Mouse (Mus musculus) midbrain, embryonic 11.5 days (tissue): ENCODE results near the gene Fkrp. TPM values are rescaled to one million over a fixed set of nuclear protein-coding genes. Genes with fewer than 3 reads are reported as not detected.

Source experiments
- ATAC-seq: fragments of 200-750 bp; cut with Nextera tagmentation; 2 replicates; pipeline ENCODE4 v1.8.0; 2017; ENCODE audit warnings: moderate TSS enrichment, moderate library complexity; ENCODE audit not compliant: low FRiP score
- DNase-seq: peaks from one replicate; pipeline ENCODE4 v3.0.0; 2015; ENCODE audit warnings: low spot score; ENCODE audit errors: missing footprints
- H3K27ac ChIP-seq: fragments of 300-500 bp; sonication (generic); 2 replicates; pipeline ENCODE4 v1.5.1; 2014; ENCODE audit warnings: low read depth, low read length
- H3K27me3 ChIP-seq: fragments of 300-500 bp; sonication (generic); 2 replicates; pipeline ENCODE4 v1.6.1; 2014; ENCODE audit warnings: mild to moderate bottlenecking, low read length, moderate library complexity, mixed read lengths; ENCODE audit not compliant: control insufficient read depth, insufficient read depth
- H3K36me3 ChIP-seq: fragments of 300-500 bp; sonication (generic); 2 replicates; pipeline ENCODE4 v1.6.1; 2014; ENCODE audit warnings: mild to moderate bottlenecking, low read length, moderate library complexity, mixed read lengths; ENCODE audit not compliant: control insufficient read depth, insufficient read depth
- H3K4me1 ChIP-seq: fragments of 300-500 bp; sonication (generic); 2 replicates; pipeline ENCODE4 v1.6.1; 2014; ENCODE audit warnings: low read length; ENCODE audit not compliant: control insufficient read depth, insufficient read depth
- H3K4me2 ChIP-seq: fragments of 300-500 bp; sonication (generic); 2 replicates; pipeline ENCODE4 v1.6.1; 2014; ENCODE audit warnings: mild to moderate bottlenecking, moderate library complexity
- H3K4me3 ChIP-seq: fragments of 300-500 bp; sonication (generic); 2 replicates; pipeline ENCODE4 v1.5.1; 2014; ENCODE audit warnings: low read depth, low read length
- H3K9ac ChIP-seq: fragments of 300-500 bp; sonication (generic); 2 replicates; pipeline ENCODE4 v1.6.1; 2014; ENCODE audit warnings: low read length
- H3K9me3 ChIP-seq: fragments of 300-500 bp; sonication (generic); 2 replicates; pipeline ENCODE4 v1.6.1; 2016; ENCODE audit warnings: low read length; ENCODE audit not compliant: control insufficient read depth
- WGBS: fragments of 180-500 bp; shearing (Covaris S2); extraction: QIAGEN DNeasy Blood & Tissue Kit; methylation state at CpG from one replicate; pipeline ENCODE4 v1.1.7; 2014; 5-methylcytosine and 5-hydroxymethylcytosine counted together
- polyA plus RNA-seq: library from polyadenylated mRNA; unstranded; fragments of >200 nt; fragmentation: Nextera tagmentation; extraction: Ambion mirVana; gene quantifications from 2 replicates; pipeline ENCODE4 v1.2.1, GENCODE M21; 2014

Gene Fkrp
- polyA plus RNA-seq, 1 experiment from 2014 or later = 25.9 TPM

- WGBS = 41% methylated on average over 14 of the region's 14 CpGs
- no peak for ATAC-seq
- no peak for DNase-seq
- no peak overlapping the region for H3K4me3 ChIP-seq
- peaks cover 6% of the 10 kb centered on the region; the same call in 1 of the 2 replicates for H3K36me3 ChIP-seq
- no peaks in the 10 kb centered on the region for H3K9me3 ChIP-seq
- H3K9ac ChIP-seq = peak overlapping the region; percentile 30; the same call in 1 of the 2 replicates
- peaks cover 8% of the 10 kb centered on the region for H3K4me1 ChIP-seq
- no peaks in the 10 kb centered on the region for H3K27me3 ChIP-seq
- no peak overlapping the region for H3K27ac ChIP-seq
- peak overlapping the region; percentile 27 for H3K4me2 ChIP-seq
Measured at GRCm38 (mm10) chr7:16845072-16845819, 28.7 kb upstream of the Fkrp start.

- H3K9me3 ChIP-seq = no peaks in the 10 kb centered on the region
- peaks cover 9% of the 10 kb centered on the region; the same call in 1 of the 2 replicates for H3K36me3 ChIP-seq
- H3K27ac ChIP-seq = no peak overlapping the region
- DNase-seq = no peak
- peaks cover 8% of the 10 kb centered on the region for H3K4me1 ChIP-seq
- ATAC-seq = no peak
- WGBS = 74% methylated on average over 3 of the region's 3 CpGs
- no peaks in the 10 kb centered on the region for H3K27me3 ChIP-seq
- H3K4me2 ChIP-seq = peak overlapping the region; percentile 10
- 0 out of 2 replicates have a peak overlapping the region, but pooled peaks have one; percentile 0 for H3K9ac ChIP-seq
- no peak overlapping the region for H3K4me3 ChIP-seq
Measured at GRCm38 (mm10) chr7:16844696-16845071, 28.2 kb upstream of the Fkrp start.

- Histone ChIP-seq H3K9me3 (no peaks in the 10 kb centered on the region), H3K4me2 (peak overlapping the region; percentile 60), H3K4me1 (peaks cover 8% of the 10 kb centered on the region), H3K27ac (no peak overlapping the region), H3K9ac (peak overlapping the region; percentile 61), H3K27me3 (no peaks in the 10 kb centered on the region), H3K4me3 (peak overlapping the region; percentile 47), H3K36me3 (peaks cover 10% of the 10 kb centered on the region; the same call in 1 of the 2 replicates)
- ATAC-seq (peak; percentile 23; the same call in 1 of the 2 replicates), DNase-seq (peak; percentile 90)
- 2% methylated on average over 33 of the region's 33 CpGs for WGBS
Measured at GRCm38 (mm10) chr7:16843441-16844171, 27.1 kb upstream of the Fkrp start.

- peak within 1 kb of the TSS; percentile 61 for H3K9ac ChIP-seq
- peak within 1 kb of the TSS; percentile 60 for H3K4me2 ChIP-seq
- peaks cover 8% of the 10 kb centered on the region for H3K4me1 ChIP-seq
- no peaks in the 10 kb centered on the region for H3K9me3 ChIP-seq
- peaks cover 18% of the 10 kb centered on the region; the same call in 1 of the 2 replicates for H3K36me3 ChIP-seq
- peak within 1 kb of the TSS; percentile 22 for H3K27ac ChIP-seq
- peak; percentile 93 for ATAC-seq
- DNase-seq = peak; percentile 99
- no peaks in the 10 kb centered on the region for H3K27me3 ChIP-seq
- peak within 1 kb of the TSS; percentile 47 for H3K4me3 ChIP-seq
- WGBS = under 1% methylated on average over 32 of the region's 32 CpGs
Measured at GRCm38 (mm10) chr7:16842645-16843063, 26.1 kb upstream of the Fkrp start, which contains the start of gene Prkd2. TSS of gene Prkd2 (plus strand) at chr7:16842902.

DNA sequence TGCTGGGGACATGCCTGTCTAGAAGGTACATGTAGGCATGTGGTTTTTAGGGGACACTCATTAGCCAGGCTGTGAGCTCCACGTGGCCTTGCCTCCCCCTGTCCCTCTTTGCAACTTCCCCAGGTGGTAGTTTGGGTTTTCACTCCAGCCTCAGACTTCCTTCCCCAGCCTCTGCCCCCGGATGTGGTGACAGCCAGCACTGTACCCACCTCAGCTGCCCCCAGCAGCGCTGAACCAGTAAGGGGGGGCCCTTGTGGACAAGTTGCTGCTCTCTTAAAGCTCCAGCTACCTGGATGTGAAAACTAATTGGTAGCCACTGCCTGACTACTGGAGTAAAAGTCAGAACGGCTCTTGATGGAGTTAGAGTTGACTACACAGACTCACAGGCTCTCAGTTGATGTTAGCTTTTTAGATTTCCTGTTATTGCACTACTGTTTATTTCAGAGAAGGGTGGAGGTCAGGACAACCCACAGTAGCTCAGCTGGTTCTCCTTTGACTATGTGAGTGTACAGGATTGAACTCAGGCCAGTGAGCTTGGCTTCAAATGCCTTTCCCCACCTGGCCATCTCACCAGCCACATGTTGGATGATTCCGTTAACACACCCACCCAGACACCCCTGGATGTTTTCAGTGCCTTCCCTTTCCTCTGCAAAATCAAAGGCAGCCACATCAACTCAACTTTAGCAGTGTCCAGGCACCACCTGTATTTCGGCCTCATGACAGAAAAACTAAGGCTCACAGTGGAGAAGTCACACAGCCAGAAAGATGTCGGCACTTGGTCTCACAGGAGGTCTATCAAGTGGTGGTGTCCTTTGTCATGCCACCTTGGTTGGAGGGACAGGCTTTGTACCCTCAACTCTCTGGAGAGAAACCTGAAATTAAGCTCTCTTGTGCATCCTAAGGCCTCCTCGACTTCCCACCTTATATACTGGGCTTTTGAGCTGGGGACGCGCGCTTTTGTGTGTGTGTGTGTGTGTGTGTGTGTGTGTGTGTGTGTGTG, 25.3 kb upstream of the Fkrp start:
- ATAC-seq (peak; percentile 12), DNase-seq (no peak)
- 47% methylated on average over 11 of the region's 11 CpGs for WGBS
- Histone ChIP-seq H3K4me2 (peak overlapping the region; percentile 60), H3K27ac (peak overlapping the region; percentile 11), H3K27me3 (no peaks in the 10 kb centered on the region), H3K4me1 (peaks cover 8% of the 10 kb centered on the region), H3K9me3 (no peaks in the 10 kb centered on the region), H3K36me3 (peaks cover 19% of the 10 kb centered on the region; the same call in 1 of the 2 replicates), H3K9ac (peak overlapping the region; percentile 61), H3K4me3 (peak overlapping the region; percentile 47)

- Histone ChIP-seq H3K9ac (no peak overlapping the region), H3K27me3 (no peaks in the 10 kb centered on the region), H3K4me3 (no peak overlapping the region), H3K36me3 (peaks cover 19% of the 10 kb centered on the region; the same call in 1 of the 2 replicates), H3K27ac (no peak overlapping the region), H3K9me3 (no peaks in the 10 kb centered on the region), H3K4me1 (peaks cover 8% of the 10 kb centered on the region), H3K4me2 (no peak overlapping the region)
- 80% methylated on average over 4 of the region's 4 CpGs for WGBS
- ATAC-seq = no peak
- DNase-seq = no peak
Measured at GRCm38 (mm10) chr7:16841078-16841477, 24.5 kb upstream of the Fkrp start.

GRCm38 (mm10) chr7:16840109-16840491, 23.6 kb upstream of the Fkrp start:
- Histone ChIP-seq H3K27me3 (no peaks in the 10 kb centered on the region), H3K9me3 (no peaks in the 10 kb centered on the region), H3K36me3 (peaks cover 19% of the 10 kb centered on the region; the same call in 1 of the 2 replicates), H3K4me1 (peaks cover 8% of the 10 kb centered on the region), H3K4me3 (no peak overlapping the region), H3K27ac (no peak overlapping the region), H3K4me2 (no peak overlapping the region), H3K9ac (no peak overlapping the region)
- WGBS = 93% methylated on average over 2 of the region's 2 CpGs
- DNase-seq (no peak), ATAC-seq (no peak)

DNA sequence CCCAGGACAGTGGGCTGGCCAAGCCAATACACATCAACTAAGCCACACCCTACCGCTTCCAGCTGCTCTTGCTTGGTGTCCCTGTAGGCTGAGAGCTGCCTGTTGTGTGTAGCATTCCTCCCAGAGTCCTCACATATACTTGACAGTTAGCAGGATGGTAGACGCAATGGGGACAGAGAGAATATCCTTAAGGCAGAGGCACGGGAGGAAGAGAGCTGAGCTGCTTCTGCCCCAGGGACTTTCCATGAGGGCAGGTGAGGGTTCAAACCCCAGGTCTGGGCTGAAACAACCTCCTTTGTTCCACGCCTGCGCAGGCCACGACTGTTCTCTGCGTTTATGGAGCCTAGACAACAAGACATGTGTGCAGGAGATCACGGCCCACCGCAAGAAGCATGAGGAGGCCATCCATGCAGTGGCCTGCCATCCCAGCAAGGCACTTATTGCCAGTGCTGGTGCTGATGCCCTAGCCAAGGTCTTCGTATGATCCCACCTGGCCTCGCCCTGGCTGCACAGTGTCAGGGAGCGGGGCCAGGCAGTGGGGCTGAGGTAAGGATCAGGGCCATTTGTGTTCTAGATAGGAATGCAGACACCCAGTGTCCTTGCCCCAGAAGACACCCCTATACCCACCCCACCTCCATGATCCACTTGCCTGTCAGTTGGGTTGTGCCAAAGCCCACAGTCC, 23.0 kb upstream of the Fkrp start:
- no peaks in the 10 kb centered on the region for H3K27me3 ChIP-seq
- DNase-seq (no peak), ATAC-seq (no peak)
- 95% methylated on average over 12 of the region's 12 CpGs for WGBS
- H3K4me2 ChIP-seq = no peak overlapping the region
- H3K36me3 ChIP-seq = peaks cover 22% of the 10 kb centered on the region; the same call in 1 of the 2 replicates
- H3K9me3 ChIP-seq = no peaks in the 10 kb centered on the region
- H3K4me1 ChIP-seq = peaks cover 8% of the 10 kb centered on the region
- no peak overlapping the region for H3K9ac ChIP-seq
- no peak overlapping the region for H3K27ac ChIP-seq
- no peak overlapping the region for H3K4me3 ChIP-seq
